Mouse (Mus musculus): ENCODE measurements around the gene Simc1.

GRCm38 (mm10) chr13:54557652-54558051 is 54.1 kb downstream of the Simc1 start:
- TF ChIP-seq CTCF (IDR thresholded peaks at IDR 0.05; ENCODE audit: extremely low read depth, insufficient read length, insufficient replicate concordance, low read depth, low read length) = no peak
- no peak for TF ChIP-seq POLR2A (IDR thresholded peaks at IDR 0.05; ENCODE audit: low read depth, low read length)

Measured in small intestine, adult 2 months (tissue).